Mouse (Mus musculus) heart, postnatal 0 days (tissue): Measurements from ENCODE around the gene Gm1043.

Experiments
- CTCF ChIP-seq: IDR thresholded peaks from 2 replicates; pipeline ENCODE4 v1.5.1; 2016; ENCODE audit warnings: antibody characterized with exemption, control low read depth, low read depth
- EP300 ChIP-seq: IDR thresholded peaks from 2 replicates; pipeline ENCODE4 v1.6.1; 2016; ENCODE audit warnings: antibody characterized with exemption, low read depth

- no peak for TF ChIP-seq CTCF
- no peak for TF ChIP-seq EP300
Observed at GRCm38 (mm10) chr5:37206364-37206763, 121.2 kb downstream of the Gm1043 start.
